Mouse (Mus musculus): ENCODE results near the gene Gm12800.
"Not testable (repeated sequence)": the region's sequence is repeated elsewhere in the genome, so short reads cannot be mapped to it uniquely, and the experiment has no call there.

Gene Gm12800

GRCm38 (mm10) chr4:101908821-101909220 lies at the start of gene Gm12800:
TSS of gene Gm12800 (plus strand) at chr4:101909121.
- not testable (repeated sequence) for DNase-seq (ENCODE audit: low read depth, low spot score)

GRCm38 (mm10) chr4:101860873-101861272 lies 48.0 kb upstream of the Gm12800 start:
- peak; percentile 94 for DNase-seq (ENCODE audit: low read depth, low spot score)

- peak; percentile 30 for DNase-seq (ENCODE audit: low read depth, low spot score)
Measured at GRCm38 (mm10) chr4:101862289-101862688, 46.6 kb upstream of the Gm12800 start.

- DNase-seq (ENCODE audit: low read depth, low spot score), result peak; percentile 63
Measured at GRCm38 (mm10) chr4:101872031-101872430, 36.9 kb upstream of the Gm12800 start.

GRCm38 (mm10) chr4:101875687-101876086 lies 33.2 kb upstream of the Gm12800 start:
- DNase-seq (ENCODE audit: low read depth, low spot score), result not testable (repeated sequence)

- DNase-seq (ENCODE audit: low read depth, low spot score), result peak; percentile 97
Measured at GRCm38 (mm10) chr4:101883641-101884040, 25.3 kb upstream of the Gm12800 start.

GRCm38 (mm10) chr4:101889377-101889776 lies 19.5 kb upstream of the Gm12800 start:
- peak; percentile 97 for DNase-seq (ENCODE audit: low read depth, low spot score)

- peak; percentile 21 for DNase-seq (ENCODE audit: low read depth, low spot score)
Measured at GRCm38 (mm10) chr4:101893656-101894420, 15.1 kb upstream of the Gm12800 start, which contains the start of gene C130073F10Rik. TSS of gene C130073F10Rik (minus strand) at chr4:101893789.

- not testable (repeated sequence) for DNase-seq (ENCODE audit: low read depth, low spot score)
Measured at GRCm38 (mm10) chr4:101940107-101940506, 31.2 kb downstream of the Gm12800 start, which contains the start of gene Gm12794. TSS of gene Gm12794 (plus strand) at chr4:101940407.

Data from ES-CJ7 (cell line).